Mouse (Mus musculus): ENCODE results near the gene Fam47e. TPM values are rescaled to one million over a fixed set of nuclear protein-coding genes. Genes with fewer than 3 reads are reported as not detected.

Fam47e gene
- polyA plus RNA-seq, 1 experiment from 2014 or later, result 0.18 TPM

DNA sequence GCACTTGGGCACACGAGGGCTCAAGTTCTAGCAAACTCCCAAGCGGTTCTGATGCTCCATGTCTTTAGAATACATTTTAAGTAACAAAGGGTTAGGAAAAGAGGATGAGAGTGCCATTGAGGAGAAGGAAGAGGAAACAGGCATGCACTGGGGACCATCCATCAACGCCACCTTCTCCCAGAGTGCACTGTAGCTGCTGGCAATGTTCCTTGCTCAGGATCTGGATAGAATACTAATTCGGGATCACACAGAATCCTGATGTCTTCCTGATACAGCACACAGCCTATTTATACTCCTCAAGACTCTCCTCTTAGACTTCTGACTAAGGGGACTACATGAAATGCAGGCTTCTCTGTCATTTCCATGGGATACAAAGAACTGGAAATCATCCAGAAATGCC, 15.2 kb upstream of the Fam47e start:
- ATAC-seq, result no peak
- Histone ChIP-seq H3K27me3 (replicated peaks; ENCODE audit: control insufficient read depth, insufficient read depth, low read length) (no peaks in the 10 kb centered on the region), H3K36me3 (ENCODE audit: control insufficient read depth, insufficient read depth, low read length) (no peaks in the 10 kb centered on the region), H3K4me3 (ENCODE audit: low read length) (no peak overlapping the region), H3K4me1 (ENCODE audit: control insufficient read depth, insufficient read depth, low read length) (no peaks in the 10 kb centered on the region), H3K9ac (ENCODE audit: low read depth, low read length) (no peak overlapping the region), H3K9me3 (ENCODE audit: control insufficient read depth, low read length) (no peaks in the 10 kb centered on the region), H3K27ac (ENCODE audit: low read length) (no peak overlapping the region), H3K4me2 (ENCODE audit: low read depth, low read length) (no peak overlapping the region)
- WGBS, result 66% methylated on average over 4 of the region's 4 CpGs

DNA sequence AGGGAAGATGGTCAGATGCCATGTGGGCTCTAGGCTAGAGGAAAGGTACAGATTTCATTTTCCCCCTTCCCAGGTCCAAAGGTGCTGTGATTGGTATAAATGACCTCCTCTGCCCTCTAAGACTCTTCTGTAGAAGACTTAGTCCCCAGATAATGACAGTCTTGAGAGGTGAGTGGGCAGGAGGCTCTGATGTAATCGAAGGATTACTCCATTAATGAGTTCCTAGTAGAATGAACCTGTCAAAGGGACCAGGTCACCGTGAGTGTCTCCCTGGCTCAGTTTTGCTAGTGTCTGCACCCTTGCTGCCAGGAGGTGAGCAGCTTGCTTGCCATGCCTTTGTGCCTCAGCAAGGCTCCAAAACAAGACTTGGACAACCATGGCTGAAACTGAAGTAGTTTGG, 2.3 kb upstream of the Fam47e start:
- H3K36me3 ChIP-seq (ENCODE audit: control insufficient read depth, insufficient read depth, low read length), result no peaks in the 10 kb centered on the region

DNA sequence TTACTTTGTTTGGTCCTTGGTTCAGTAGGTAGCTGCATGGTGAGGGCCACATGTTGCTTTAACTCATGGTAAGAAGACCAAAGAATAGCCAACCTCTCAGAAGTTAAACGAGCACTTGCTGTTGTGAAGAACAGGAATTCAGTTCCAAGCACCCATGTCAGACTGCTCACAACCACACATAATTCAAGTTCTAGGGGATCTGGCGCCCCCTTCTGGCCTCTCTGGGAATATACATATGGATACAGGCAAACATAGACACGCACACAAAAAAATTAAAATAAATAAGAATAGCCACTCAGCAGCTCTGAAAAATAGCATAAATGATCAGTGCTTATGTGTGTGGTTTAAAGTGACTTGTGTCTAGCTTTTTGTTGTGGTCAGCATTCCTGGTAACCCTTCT, 930 bp upstream of the Fam47e start:
- Histone ChIP-seq H3K36me3 (ENCODE audit: control insufficient read depth, insufficient read depth, low read length) (no peaks in the 10 kb centered on the region), H3K9me3 (ENCODE audit: control insufficient read depth, low read length) (no peaks in the 10 kb centered on the region), H3K27me3 (replicated peaks; ENCODE audit: control insufficient read depth, insufficient read depth, low read length) (no peaks in the 10 kb centered on the region), H3K4me3 (ENCODE audit: low read length) (no peak overlapping the region), H3K4me2 (ENCODE audit: low read depth, low read length) (no peak overlapping the region), H3K4me1 (ENCODE audit: control insufficient read depth, insufficient read depth, low read length) (no peaks in the 10 kb centered on the region), H3K27ac (ENCODE audit: low read length) (no peak overlapping the region), H3K9ac (ENCODE audit: low read depth, low read length) (no peak overlapping the region)
- ATAC-seq, result no peak
- WGBS, result 70% methylated on average over 3 of the region's 3 CpGs

More for the DNA sequence above, 2.3 kb upstream of the Fam47e start:
- no peak overlapping the region for H3K9ac ChIP-seq (ENCODE audit: low read depth, low read length)
- ATAC-seq, result no peak
- no peaks in the 10 kb centered on the region for H3K27me3 ChIP-seq (replicated peaks; ENCODE audit: control insufficient read depth, insufficient read depth, low read length)
- 81% methylated on average over 2 of the region's 2 CpGs for WGBS
- no peak overlapping the region for H3K4me2 ChIP-seq (ENCODE audit: low read depth, low read length)
- no peaks in the 10 kb centered on the region for H3K9me3 ChIP-seq (ENCODE audit: control insufficient read depth, low read length)
- H3K4me3 ChIP-seq (ENCODE audit: low read length), result no peak overlapping the region
- H3K27ac ChIP-seq (ENCODE audit: low read length), result no peak overlapping the region
- H3K4me1 ChIP-seq (ENCODE audit: control insufficient read depth, insufficient read depth, low read length), result no peaks in the 10 kb centered on the region

DNA sequence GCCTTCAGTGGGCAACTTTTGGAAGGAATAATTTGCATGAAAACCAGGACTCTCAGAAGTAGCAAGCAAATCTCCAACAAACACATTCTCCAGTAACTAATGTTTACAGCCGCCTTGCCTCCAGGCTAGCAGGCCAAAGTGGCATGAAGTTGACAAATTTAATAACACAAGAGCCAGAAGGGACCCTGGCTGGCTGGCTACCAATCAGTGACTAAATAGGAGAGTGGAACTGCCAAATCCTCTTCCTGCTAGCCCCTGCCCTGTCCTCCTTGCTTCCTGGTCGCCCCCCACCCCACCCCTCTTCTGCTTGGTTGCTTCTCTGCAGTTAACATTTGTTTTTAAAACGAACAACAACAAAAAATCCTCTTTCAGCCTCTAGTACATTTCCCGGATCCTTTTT, 426 bp upstream of the Fam47e start:
- Histone ChIP-seq H3K4me1 (ENCODE audit: control insufficient read depth, insufficient read depth, low read length) (no peaks in the 10 kb centered on the region), H3K9ac (ENCODE audit: low read depth, low read length) (no peak overlapping the region), H3K27ac (ENCODE audit: low read length) (no peak overlapping the region), H3K4me2 (ENCODE audit: low read depth, low read length) (no peak overlapping the region), H3K9me3 (ENCODE audit: control insufficient read depth, low read length) (no peaks in the 10 kb centered on the region), H3K36me3 (ENCODE audit: control insufficient read depth, insufficient read depth, low read length) (no peaks in the 10 kb centered on the region), H3K4me3 (ENCODE audit: low read length) (no peak overlapping the region), H3K27me3 (replicated peaks; ENCODE audit: control insufficient read depth, insufficient read depth, low read length) (no peaks in the 10 kb centered on the region)
- WGBS, result 78% methylated on average over 4 of the region's 4 CpGs
- ATAC-seq, result no peak

DNA sequence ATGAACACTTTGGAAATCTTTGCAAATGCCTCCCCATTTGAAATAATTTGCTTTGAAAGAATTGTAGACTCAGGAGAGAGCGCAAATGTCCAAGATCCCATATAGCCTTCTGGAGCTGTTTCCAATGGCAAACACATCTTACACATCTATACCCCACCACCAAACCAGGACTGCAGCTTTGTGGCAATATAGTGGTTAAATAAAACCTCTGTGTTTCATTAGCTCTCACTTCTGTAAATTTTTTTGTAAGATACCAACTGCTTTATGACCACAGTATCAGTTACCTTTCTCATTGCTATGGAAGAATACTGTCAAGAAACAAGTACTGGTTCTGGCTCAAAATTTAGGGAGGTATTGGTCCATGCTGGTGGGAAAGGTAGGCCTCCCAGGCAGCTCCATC, 1.0 kb downstream of the Fam47e start:
- no peak overlapping the region for H3K9ac ChIP-seq (ENCODE audit: low read depth, low read length)

DNA sequence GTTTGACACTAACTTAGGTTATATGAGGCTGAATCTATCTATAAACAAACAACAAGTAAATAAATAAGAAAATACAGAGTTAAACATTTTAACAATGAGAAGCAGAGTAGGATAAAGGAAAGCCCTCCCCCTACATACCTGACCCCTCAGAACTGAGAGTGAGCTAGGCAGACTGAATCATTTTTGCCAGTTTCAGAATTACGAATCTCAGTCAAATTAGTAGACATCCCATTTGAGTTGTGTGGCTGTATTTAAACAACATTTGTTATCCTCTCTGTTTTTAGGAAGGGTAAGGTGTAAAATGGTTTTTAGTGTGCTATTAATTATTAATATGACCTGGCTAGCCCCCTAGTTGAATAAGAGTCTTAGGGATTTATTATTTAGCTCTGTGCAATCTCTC, 2.6 kb downstream of the Fam47e start:
- no peak for ATAC-seq
- H3K27me3 ChIP-seq (replicated peaks; ENCODE audit: control insufficient read depth, insufficient read depth, low read length), result no peaks in the 10 kb centered on the region
- no peak overlapping the region for H3K4me3 ChIP-seq (ENCODE audit: low read length)
- no peak overlapping the region for H3K4me2 ChIP-seq (ENCODE audit: low read depth, low read length)
- no peak overlapping the region for H3K9ac ChIP-seq (ENCODE audit: low read depth, low read length)
- H3K9me3 ChIP-seq (ENCODE audit: control insufficient read depth, low read length), result no peaks in the 10 kb centered on the region
- H3K4me1 ChIP-seq (ENCODE audit: control insufficient read depth, insufficient read depth, low read length), result no peaks in the 10 kb centered on the region
- WGBS, result 90% methylated on average over 1 of the region's 1 CpGs
- H3K27ac ChIP-seq (ENCODE audit: low read length), result no peak overlapping the region
- H3K36me3 ChIP-seq (ENCODE audit: control insufficient read depth, insufficient read depth, low read length), result no peaks in the 10 kb centered on the region

More for the DNA sequence above, 1.0 kb downstream of the Fam47e start:
- ATAC-seq, result no peak
- no peak overlapping the region for H3K4me2 ChIP-seq (ENCODE audit: low read depth, low read length)
- H3K27ac ChIP-seq (ENCODE audit: low read length), result no peak overlapping the region
- no peak overlapping the region for H3K4me3 ChIP-seq (ENCODE audit: low read length)
- 98% methylated on average over 1 of the region's 1 CpGs for WGBS
- H3K4me1 ChIP-seq (ENCODE audit: control insufficient read depth, insufficient read depth, low read length), result no peaks in the 10 kb centered on the region
- H3K9me3 ChIP-seq (ENCODE audit: control insufficient read depth, low read length), result no peaks in the 10 kb centered on the region
- no peaks in the 10 kb centered on the region for H3K36me3 ChIP-seq (ENCODE audit: control insufficient read depth, insufficient read depth, low read length)
- H3K27me3 ChIP-seq (replicated peaks; ENCODE audit: control insufficient read depth, insufficient read depth, low read length), result no peaks in the 10 kb centered on the region

DNA sequence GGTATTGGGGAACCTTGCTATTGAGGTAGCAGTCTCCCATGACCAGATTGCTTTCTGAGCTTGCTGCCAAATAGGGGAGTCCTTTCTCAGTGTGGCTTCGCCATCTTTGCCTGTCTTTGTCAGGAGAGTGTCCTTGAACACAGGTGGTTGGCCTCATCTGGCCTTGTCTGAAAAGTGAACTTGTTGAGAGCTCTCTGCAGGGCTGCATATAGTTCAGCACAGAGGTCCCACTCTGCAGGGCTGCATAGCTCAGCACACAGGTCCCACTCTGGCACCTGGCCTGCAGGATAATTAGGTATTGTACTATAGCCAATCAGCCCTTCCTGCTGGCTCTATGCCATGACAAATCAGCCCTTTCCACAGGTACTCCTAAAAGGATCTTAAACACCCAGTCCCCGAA, 5.3 kb downstream of the Fam47e start:
- Histone ChIP-seq H3K27me3 (replicated peaks; ENCODE audit: control insufficient read depth, insufficient read depth, low read length) (no peaks in the 10 kb centered on the region), H3K4me2 (ENCODE audit: low read depth, low read length) (no peak overlapping the region), H3K4me1 (ENCODE audit: control insufficient read depth, insufficient read depth, low read length) (no peaks in the 10 kb centered on the region), H3K4me3 (ENCODE audit: low read length) (no peak overlapping the region), H3K9me3 (ENCODE audit: control insufficient read depth, low read length) (no peaks in the 10 kb centered on the region), H3K27ac (ENCODE audit: low read length) (no peak overlapping the region), H3K9ac (ENCODE audit: low read depth, low read length) (no peak overlapping the region), H3K36me3 (ENCODE audit: control insufficient read depth, insufficient read depth, low read length) (no peaks in the 10 kb centered on the region)
- WGBS, result 74% methylated on average over 2 of the region's 2 CpGs
- ATAC-seq, result no peak

DNA sequence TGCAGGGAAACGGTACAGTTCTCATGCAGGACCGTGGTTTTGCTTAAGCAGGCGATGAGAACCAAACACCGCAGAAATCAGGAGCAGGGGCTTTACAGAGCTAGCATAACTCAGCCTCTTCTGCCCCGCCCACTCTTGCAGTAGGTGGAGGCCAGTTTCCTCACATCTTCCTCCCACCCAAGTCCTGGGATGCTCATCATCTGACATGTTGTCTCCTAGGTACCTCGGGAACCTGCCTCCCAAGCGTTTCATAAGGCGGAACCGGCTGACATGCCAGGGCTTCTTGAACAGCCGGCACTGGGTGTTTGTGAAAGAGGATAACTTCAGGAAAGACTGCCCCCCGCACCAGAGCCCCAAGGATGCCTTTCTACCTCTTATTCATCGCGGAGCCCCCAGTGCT, 7.1 kb downstream of the Fam47e start:
- no peaks in the 10 kb centered on the region for H3K9me3 ChIP-seq (ENCODE audit: control insufficient read depth, low read length)
- ATAC-seq, result no peak
- no peak overlapping the region for H3K27ac ChIP-seq (ENCODE audit: low read length)

DNA sequence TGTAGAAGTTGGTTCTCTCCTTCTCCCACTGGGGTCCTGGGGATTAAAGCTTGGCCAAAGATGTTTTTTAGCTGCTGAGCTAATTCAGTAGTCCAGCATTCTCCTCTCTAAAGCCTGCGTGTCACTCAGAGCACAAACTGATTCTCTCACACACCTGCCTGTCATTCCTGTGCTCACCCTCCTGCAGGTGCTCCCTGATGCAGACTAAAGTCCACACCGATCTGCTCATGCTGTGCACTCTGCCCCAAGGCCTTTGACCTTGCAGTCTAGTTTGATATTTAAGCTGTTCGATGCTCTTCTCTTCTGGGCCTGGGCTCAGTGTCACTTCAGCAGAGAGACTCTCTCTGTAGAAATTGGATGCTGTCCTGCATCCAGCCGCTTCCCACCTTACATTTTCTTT, 16.4 kb downstream of the Fam47e start:
- H3K4me2 ChIP-seq (ENCODE audit: low read depth, low read length), result no peak overlapping the region
- no peak overlapping the region for H3K27ac ChIP-seq (ENCODE audit: low read length)
- no peaks in the 10 kb centered on the region for H3K27me3 ChIP-seq (replicated peaks; ENCODE audit: control insufficient read depth, insufficient read depth, low read length)
- no peaks in the 10 kb centered on the region for H3K9me3 ChIP-seq (ENCODE audit: control insufficient read depth, low read length)
- H3K4me3 ChIP-seq (ENCODE audit: low read length), result no peak overlapping the region
- WGBS, result 78% methylated on average over 4 of the region's 4 CpGs
- no peak overlapping the region for H3K9ac ChIP-seq (ENCODE audit: low read depth, low read length)
- ATAC-seq, result peak; percentile 82
- H3K4me1 ChIP-seq (ENCODE audit: control insufficient read depth, insufficient read depth, low read length), result no peaks in the 10 kb centered on the region
- H3K36me3 ChIP-seq (ENCODE audit: control insufficient read depth, insufficient read depth, low read length), result no peaks in the 10 kb centered on the region

More for the DNA sequence above, 7.1 kb downstream of the Fam47e start:
- H3K4me1 ChIP-seq (ENCODE audit: control insufficient read depth, insufficient read depth, low read length), result no peaks in the 10 kb centered on the region
- no peaks in the 10 kb centered on the region for H3K27me3 ChIP-seq (replicated peaks; ENCODE audit: control insufficient read depth, insufficient read depth, low read length)
- 79% methylated on average over 13 of the region's 13 CpGs for WGBS
- H3K9ac ChIP-seq (ENCODE audit: low read depth, low read length), result no peak overlapping the region
- H3K36me3 ChIP-seq (ENCODE audit: control insufficient read depth, insufficient read depth, low read length), result no peaks in the 10 kb centered on the region
- H3K4me2 ChIP-seq (ENCODE audit: low read depth, low read length), result no peak overlapping the region
- no peak overlapping the region for H3K4me3 ChIP-seq (ENCODE audit: low read length)

DNA sequence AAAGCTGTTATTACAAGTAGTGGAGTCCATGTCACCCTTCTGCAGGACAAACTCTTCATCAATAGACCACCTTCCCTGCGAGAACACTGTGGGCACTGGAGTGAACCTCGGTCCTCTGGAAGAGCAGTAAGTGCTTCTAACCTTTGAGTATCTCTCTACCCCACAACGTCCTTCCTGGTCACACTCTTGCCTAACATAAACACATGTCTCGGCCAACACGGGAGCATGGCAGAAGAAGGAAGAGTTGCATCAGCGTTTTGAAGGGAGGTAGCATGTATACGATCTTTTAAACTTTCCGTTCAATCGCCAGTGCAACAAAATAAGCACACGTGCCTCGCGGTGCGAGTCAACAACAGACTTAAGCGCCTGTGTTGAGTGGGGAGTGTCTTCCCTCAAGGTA, 24.7 kb downstream of the Fam47e start:
- ATAC-seq, result no peak
- no peak overlapping the region for H3K4me2 ChIP-seq (ENCODE audit: low read depth, low read length)
- no peaks in the 10 kb centered on the region for H3K36me3 ChIP-seq (ENCODE audit: control insufficient read depth, insufficient read depth, low read length)
- 78% methylated on average over 14 of the region's 14 CpGs for WGBS
- H3K27ac ChIP-seq (ENCODE audit: low read length), result no peak overlapping the region
- no peak overlapping the region for H3K9ac ChIP-seq (ENCODE audit: low read depth, low read length)
- H3K4me1 ChIP-seq (ENCODE audit: control insufficient read depth, insufficient read depth, low read length), result no peaks in the 10 kb centered on the region
- H3K4me3 ChIP-seq (ENCODE audit: low read length), result no peak overlapping the region
- no peaks in the 10 kb centered on the region for H3K27me3 ChIP-seq (replicated peaks; ENCODE audit: control insufficient read depth, insufficient read depth, low read length)
- H3K9me3 ChIP-seq (ENCODE audit: control insufficient read depth, low read length), result no peaks in the 10 kb centered on the region

Measured in intestine, embryonic 16.5 days (tissue).